Mouse (Mus musculus): Measurements from ENCODE around the gene B3gnt2.

Gene B3gnt2

DNA sequence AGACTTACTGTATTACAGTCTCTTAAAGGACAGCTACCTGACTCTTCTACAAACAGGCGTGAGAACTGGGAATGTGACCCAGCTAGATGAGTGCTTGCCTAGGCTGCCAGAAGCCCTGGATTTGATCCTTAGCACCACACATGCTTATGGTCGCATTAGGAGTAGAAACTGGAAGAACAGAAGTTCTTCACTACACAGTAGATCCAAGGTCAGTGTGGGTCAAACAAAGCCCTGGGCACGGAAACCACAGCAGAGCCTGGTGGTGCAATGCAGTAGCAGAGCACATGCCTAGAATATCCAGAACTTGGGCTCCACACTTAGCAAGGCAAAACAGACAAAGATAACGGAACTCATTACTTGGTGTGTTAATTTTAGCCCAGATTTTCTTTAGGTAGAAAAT is 10.7 kb downstream of the B3gnt2 start:
- ATAC-seq (ENCODE audit: insufficient number of reproducible peaks, low FRiP score, low TSS enrichment): no peak

GRCm38 (mm10) chr11:22848649-22849195 is 12.0 kb downstream of the B3gnt2 start:
- ATAC-seq (ENCODE audit: insufficient number of reproducible peaks, low FRiP score, low TSS enrichment): no peak

GRCm38 (mm10) chr11:22847732-22848648 is 12.8 kb downstream of the B3gnt2 start:
- ATAC-seq (ENCODE audit: insufficient number of reproducible peaks, low FRiP score, low TSS enrichment): no peak

DNA sequence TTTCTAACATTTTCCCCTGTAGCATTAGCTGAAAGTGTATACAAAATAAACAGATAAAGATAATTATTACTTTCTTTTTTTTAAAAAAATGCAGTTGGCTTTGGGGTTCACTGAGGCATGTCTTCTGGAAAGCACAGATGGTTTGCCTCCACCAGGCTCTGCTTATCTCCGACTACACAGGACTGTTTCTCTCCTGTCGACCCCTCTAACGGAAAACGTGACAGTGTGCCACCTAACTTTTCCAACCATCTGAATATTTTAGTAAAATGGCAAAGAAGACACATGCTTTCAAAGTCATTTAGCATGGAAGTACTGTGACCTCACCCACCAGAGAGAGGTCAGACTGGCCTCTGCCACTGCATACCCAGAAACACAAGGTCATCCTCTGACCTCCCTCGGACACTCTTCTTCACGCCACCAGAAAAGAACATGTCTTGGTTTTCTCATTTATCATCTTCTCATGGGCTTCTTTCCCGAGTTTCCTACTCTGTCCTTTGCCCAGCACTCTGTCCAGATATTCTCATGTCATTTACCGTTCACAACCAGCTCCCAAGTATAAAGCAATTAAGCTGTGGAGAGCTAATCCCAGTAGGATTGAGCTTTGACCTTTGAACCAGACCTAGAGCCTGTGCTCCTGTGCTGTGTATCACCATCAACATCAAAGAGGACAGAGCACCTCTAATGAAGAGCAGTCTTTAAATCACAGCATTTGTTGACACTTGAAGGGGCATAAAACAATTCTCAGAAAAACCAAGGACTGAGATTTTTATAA is 13.6 kb downstream of the B3gnt2 start:
- no peak for ATAC-seq (ENCODE audit: insufficient number of reproducible peaks, low FRiP score, low TSS enrichment)

- ATAC-seq (ENCODE audit: insufficient number of reproducible peaks, low FRiP score, low TSS enrichment): no peak
Observed at GRCm38 (mm10) chr11:22846093-22846835, 14.5 kb downstream of the B3gnt2 start.

GRCm38 (mm10) chr11:22844754-22845718 is 15.7 kb downstream of the B3gnt2 start:
- ATAC-seq (ENCODE audit: insufficient number of reproducible peaks, low FRiP score, low TSS enrichment): no peak

GRCm38 (mm10) chr11:22839456-22839855 is 21.3 kb downstream of the B3gnt2 start:
- no peak for ATAC-seq (ENCODE audit: insufficient number of reproducible peaks, low FRiP score, low TSS enrichment)

GRCm38 (mm10) chr11:22838361-22838760 is 22.4 kb downstream of the B3gnt2 start:
- no peak for ATAC-seq (ENCODE audit: insufficient number of reproducible peaks, low FRiP score, low TSS enrichment)

- no peak for ATAC-seq (ENCODE audit: insufficient number of reproducible peaks, low FRiP score, low TSS enrichment)
Observed at GRCm38 (mm10) chr11:22836269-22836668, 24.5 kb downstream of the B3gnt2 start.

- no peak for ATAC-seq (ENCODE audit: insufficient number of reproducible peaks, low FRiP score, low TSS enrichment)
Observed at GRCm38 (mm10) chr11:22832600-22832999, 28.2 kb downstream of the B3gnt2 start.

GRCm38 (mm10) chr11:22831916-22832315 is 28.8 kb downstream of the B3gnt2 start:
- ATAC-seq (ENCODE audit: insufficient number of reproducible peaks, low FRiP score, low TSS enrichment): no peak

GRCm38 (mm10) chr11:22830684-22831083 is 30.1 kb downstream of the B3gnt2 start:
- ATAC-seq (ENCODE audit: insufficient number of reproducible peaks, low FRiP score, low TSS enrichment): no peak

DNA sequence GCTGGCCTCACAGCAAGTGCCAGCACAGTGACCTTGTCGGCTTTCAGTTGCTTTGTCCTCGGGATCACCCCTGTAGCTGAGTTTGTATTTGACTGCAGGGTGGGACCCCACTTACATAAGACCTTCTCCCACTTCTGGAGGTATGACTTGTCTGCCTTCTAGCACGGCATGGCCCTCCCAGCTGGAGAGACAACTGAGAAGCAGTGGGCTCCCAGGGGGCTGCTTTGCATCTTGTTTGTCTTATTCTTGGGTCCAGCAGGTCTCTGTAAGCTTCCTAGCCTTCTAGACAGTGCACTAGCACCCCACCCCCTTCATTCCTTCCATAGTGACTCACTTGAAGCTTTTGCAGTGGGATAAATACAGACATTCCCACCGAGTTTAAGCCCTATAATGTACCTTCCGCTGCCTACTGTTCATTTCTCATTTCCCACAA is 30.6 kb downstream of the B3gnt2 start:
- no peak for ATAC-seq (ENCODE audit: insufficient number of reproducible peaks, low FRiP score, low TSS enrichment)

DNA sequence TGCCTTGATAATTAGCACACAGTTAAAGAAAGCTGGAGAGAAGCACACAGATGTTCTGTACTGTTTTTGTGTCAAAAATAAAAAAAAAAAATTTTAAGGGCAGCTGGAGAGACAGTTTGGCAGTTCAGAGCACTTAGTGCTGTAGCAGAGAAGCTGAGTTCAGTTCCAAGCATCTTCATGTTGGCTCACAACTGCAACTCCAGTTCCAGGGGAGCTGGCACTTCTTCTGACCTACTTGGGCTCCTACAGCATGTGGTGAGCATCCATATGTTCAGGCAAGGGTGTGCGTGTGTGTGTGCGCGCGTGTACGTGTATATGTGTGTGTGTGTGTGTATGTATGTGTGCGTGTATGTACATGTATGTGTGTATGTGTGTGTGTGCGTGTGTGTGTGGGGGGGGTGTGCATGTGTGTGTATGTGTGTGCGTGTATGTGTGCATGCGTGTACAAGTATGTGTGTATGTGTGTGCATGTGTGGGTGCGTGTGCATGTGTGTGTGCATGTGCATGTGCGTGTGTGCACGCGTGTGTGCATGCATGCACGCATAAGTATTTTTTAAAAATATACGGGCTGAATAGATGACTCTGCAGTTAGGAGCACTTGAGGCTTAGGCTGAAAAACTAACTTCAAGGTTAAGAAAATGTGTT is 31.7 kb downstream of the B3gnt2 start:
- no peak for ATAC-seq (ENCODE audit: insufficient number of reproducible peaks, low FRiP score, low TSS enrichment)

- no peak for ATAC-seq (ENCODE audit: insufficient number of reproducible peaks, low FRiP score, low TSS enrichment)
Observed at GRCm38 (mm10) chr11:22827514-22828080, 33.2 kb downstream of the B3gnt2 start.

GRCm38 (mm10) chr11:22826665-22827064 is 34.1 kb downstream of the B3gnt2 start:
- ATAC-seq (ENCODE audit: insufficient number of reproducible peaks, low FRiP score, low TSS enrichment): no peak

- no peak for ATAC-seq (ENCODE audit: insufficient number of reproducible peaks, low FRiP score, low TSS enrichment)
Observed at GRCm38 (mm10) chr11:22826051-22826450, 34.7 kb downstream of the B3gnt2 start.

- no peak for ATAC-seq (ENCODE audit: insufficient number of reproducible peaks, low FRiP score, low TSS enrichment)
Observed at GRCm38 (mm10) chr11:22825548-22825947, 35.2 kb downstream of the B3gnt2 start.
